Mouse (Mus musculus): Measurements from ENCODE around the gene Zfp991.
"Not testable (repeated sequence)": the region's sequence is repeated elsewhere in the genome, so short reads cannot be mapped to it uniquely, and the experiment has no call there.

DNA sequence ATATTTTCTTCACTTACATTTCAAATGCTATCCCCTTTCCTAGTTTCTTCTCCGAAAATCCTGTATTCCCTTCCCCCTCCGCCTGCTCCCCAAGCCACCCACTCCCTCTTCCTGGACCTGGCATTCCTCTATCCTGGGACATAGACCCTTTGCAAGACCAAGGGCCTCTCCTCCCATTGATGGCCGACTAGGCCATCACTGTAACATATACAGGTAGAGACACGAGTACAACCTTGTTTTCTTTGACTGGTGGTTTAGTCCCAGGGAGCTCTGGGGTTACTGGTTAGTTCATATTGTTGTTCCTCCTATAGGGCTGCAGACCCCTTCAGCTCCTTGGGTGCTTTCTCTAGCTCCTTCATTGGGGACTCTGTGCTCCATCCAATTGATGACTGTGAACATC, 9.9 kb downstream of the Zfp991 start:
- TF ChIP-seq GATA1 (IDR thresholded peaks at IDR 0.05; ENCODE audit: borderline replicate concordance, low read length); FLI1 (IDR thresholded peaks at IDR 0.05; ENCODE audit: low read length): not testable (repeated sequence)

Measured in megakaryocyte, embryonic 14.5 days (primary cell).